Mouse (Mus musculus) lung, postnatal 0 days (tissue): ENCODE measurements around the gene H2al1h. TPM values are rescaled to one million over a fixed set of nuclear protein-coding genes. Genes with fewer than 3 reads are reported as not detected.
A peak's percentile ranks its signal among the peaks of the same experiment; 100 is the strongest.
"Not testable (repeated sequence)": the region's sequence is repeated elsewhere in the genome, so short reads cannot be mapped to it uniquely, and the experiment has no call there.

ENCODE experiments used
- ATAC-seq: fragments of 200-750 bp; cut with Nextera tagmentation; 2 replicates; pipeline ENCODE4 v1.8.0; 2017; ENCODE audit warnings: moderate library complexity
- DNase-seq: peaks from one replicate; pipeline ENCODE4 v3.0.0-alpha.2; 2016; ENCODE audit warnings: low spot score
- H3K27ac ChIP-seq: fragments of 300-500 bp; sonication (generic); 2 replicates; pipeline ENCODE4 v1.5.1; 2014; ENCODE audit warnings: antibody characterized with exemption, mild to moderate bottlenecking, low read length, mixed read lengths
- H3K27me3 ChIP-seq: fragments of 300-500 bp; sonication (generic); replicated peaks from 2 replicates; pipeline ENCODE4 v1.6.1; 2014; ENCODE audit warnings: low read length, mixed read lengths; ENCODE audit not compliant: insufficient read depth
- H3K36me3 ChIP-seq: fragments of 300-500 bp; sonication (generic); 2 replicates; pipeline ENCODE4 v1.6.1; 2014; ENCODE audit warnings: low read length, mixed read lengths; ENCODE audit not compliant: insufficient read depth
- H3K4me1 ChIP-seq: fragments of 300-500 bp; sonication (generic); 2 replicates; pipeline ENCODE4 v1.6.1; 2014; ENCODE audit warnings: antibody characterized with exemption, low read depth, low read length, mixed read lengths; ENCODE audit not compliant: insufficient read depth
- H3K4me2 ChIP-seq: fragments of 300-500 bp; sonication (generic); replicated peaks from 2 replicates; pipeline ENCODE4 v1.6.1; 2014; ENCODE audit warnings: low read depth, mild to moderate bottlenecking, low read length, moderate library complexity, mixed read lengths
- H3K4me3 ChIP-seq: fragments of 300-500 bp; sonication (generic); 2 replicates; pipeline ENCODE4 v1.5.1; 2014; ENCODE audit warnings: low read depth, low read length
- H3K9ac ChIP-seq: fragments of 300-500 bp; sonication (generic); replicated peaks from 2 replicates; pipeline ENCODE4 v1.6.1; 2014; ENCODE audit warnings: low read depth, mild to moderate bottlenecking
- H3K9me3 ChIP-seq: fragments of 300-500 bp; sonication (generic); 2 replicates; pipeline ENCODE4 v1.6.1; 2016; ENCODE audit warnings: low read length, mixed read lengths
- CTCF ChIP-seq: IDR thresholded peaks from 2 replicates; pipeline ENCODE4 v1.5.1; 2016; ENCODE audit warnings: antibody characterized with exemption, mild to moderate bottlenecking
- EP300 ChIP-seq: IDR thresholded peaks from 2 replicates; pipeline ENCODE4 v1.6.1; 2016; ENCODE audit warnings: antibody characterized with exemption, mild to moderate bottlenecking, control low read depth
- WGBS: fragments of 180-500 bp; shearing (Covaris S2); extraction: QIAGEN DNeasy Blood & Tissue Kit; methylation state at CpG from one replicate; pipeline ENCODE4 v1.1.7; 2014; 5-methylcytosine and 5-hydroxymethylcytosine counted together
- polyA plus RNA-seq: library from polyadenylated mRNA; unstranded; fragments of >200 nt; fragmentation: Nextera tagmentation; extraction: Ambion mirVana; gene quantifications from 2 replicates; pipeline ENCODE4 v1.2.1, GENCODE M21; 2015

H2al1h gene
- polyA plus RNA-seq = not detected in 2 replicates

DNA sequence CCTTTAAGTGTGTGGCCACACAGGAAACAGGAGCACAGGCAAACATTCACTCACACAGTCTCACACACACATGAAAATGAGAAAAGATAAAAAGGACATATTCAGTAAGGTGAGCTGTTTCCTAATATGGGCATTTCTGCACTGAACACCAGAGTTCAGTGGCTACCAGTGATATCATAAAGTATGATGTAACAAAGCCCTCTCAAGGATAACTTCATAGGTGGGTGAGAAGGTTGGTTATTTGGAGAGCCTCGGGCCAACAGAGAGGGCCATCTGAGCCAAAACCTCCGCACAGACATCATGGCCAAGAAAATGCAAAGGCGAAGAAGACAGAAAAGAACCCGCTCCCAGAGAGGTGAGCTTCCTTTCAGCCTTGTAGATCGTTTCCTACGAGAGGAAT lies at the start of gene H2al1h:
Gene H2al1h, plus strand, starts transcription at position 301 of the 400 bp plus-strand sequence.
- H3K9me3 ChIP-seq, DNase-seq, H3K27ac ChIP-seq, H3K9ac ChIP-seq, H3K4me2 ChIP-seq, H3K4me1 ChIP-seq, H3K27me3 ChIP-seq, ATAC-seq, H3K36me3 ChIP-seq, H3K4me3 ChIP-seq: not testable (repeated sequence)
- no CpG with 5 or more reads among the region's 6 CpGs for WGBS

DNA sequence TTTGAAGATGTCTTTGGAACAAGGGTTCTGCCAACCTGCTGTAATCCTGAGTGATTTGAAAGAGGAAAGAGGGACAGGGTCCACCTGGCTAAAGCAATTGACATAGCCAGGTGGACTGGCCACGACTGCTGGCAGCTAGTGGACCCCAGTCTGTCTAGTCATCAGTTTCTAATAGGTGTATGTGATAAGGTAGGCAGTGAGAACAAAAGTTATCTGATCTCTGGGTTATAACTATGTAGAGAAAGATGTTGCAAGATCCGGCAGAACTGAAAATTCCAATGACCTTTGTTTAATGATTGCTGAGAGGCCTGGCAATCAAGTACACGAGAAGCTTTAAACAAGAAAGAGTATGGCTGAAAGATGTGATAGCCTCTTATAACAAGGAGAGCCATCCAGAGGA lies 48.1 kb upstream of the H2al1h start:
- no peaks in the 10 kb centered on the region for H3K9me3 ChIP-seq
- no peak overlapping the region for H3K4me3 ChIP-seq
- H3K27me3 ChIP-seq = no peaks in the 10 kb centered on the region
- TF ChIP-seq CTCF (no peak), EP300 (no peak)
- H3K9ac ChIP-seq = no peak overlapping the region
- no peak overlapping the region for H3K27ac ChIP-seq
- H3K36me3 ChIP-seq = no peaks in the 10 kb centered on the region
- DNase-seq (no peak), ATAC-seq (no peak)
- no peak overlapping the region for H3K4me2 ChIP-seq
- H3K4me1 ChIP-seq = no peaks in the 10 kb centered on the region
- WGBS = 55% methylated on average over 3 of the region's 3 CpGs

DNA sequence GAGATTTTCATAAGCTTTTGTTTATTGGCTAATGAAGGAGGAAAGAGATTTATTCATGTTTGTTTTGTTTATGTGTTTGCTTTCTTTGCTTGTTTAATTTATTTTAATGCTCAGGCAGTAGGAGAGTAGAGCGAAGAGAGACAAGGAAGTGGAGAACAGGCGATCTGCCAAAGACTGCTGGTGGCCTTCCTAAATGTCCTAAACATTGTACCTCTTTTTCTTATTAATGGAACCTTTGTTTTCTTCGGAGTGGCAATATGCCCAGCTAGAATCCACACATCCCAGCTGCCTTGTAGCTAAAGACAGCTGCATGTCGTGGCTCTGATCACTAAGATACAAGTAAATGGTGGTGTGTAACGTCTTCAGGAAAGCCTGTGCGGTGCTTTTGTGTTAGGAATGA lies 44.2 kb upstream of the H2al1h start:
- TF ChIP-seq CTCF = no peak
- no peak for TF ChIP-seq EP300
- no peak for ATAC-seq
- Histone ChIP-seq H3K27me3 (no peaks in the 10 kb centered on the region), H3K36me3 (no peaks in the 10 kb centered on the region), H3K27ac (no peak overlapping the region), H3K4me3 (no peak overlapping the region), H3K9ac (no peak overlapping the region), H3K4me1 (no peaks in the 10 kb centered on the region), H3K4me2 (no peak overlapping the region), H3K9me3 (no peaks in the 10 kb centered on the region)
- DNase-seq = no peak
- WGBS = 51% methylated on average over 6 of the region's 6 CpGs

DNA sequence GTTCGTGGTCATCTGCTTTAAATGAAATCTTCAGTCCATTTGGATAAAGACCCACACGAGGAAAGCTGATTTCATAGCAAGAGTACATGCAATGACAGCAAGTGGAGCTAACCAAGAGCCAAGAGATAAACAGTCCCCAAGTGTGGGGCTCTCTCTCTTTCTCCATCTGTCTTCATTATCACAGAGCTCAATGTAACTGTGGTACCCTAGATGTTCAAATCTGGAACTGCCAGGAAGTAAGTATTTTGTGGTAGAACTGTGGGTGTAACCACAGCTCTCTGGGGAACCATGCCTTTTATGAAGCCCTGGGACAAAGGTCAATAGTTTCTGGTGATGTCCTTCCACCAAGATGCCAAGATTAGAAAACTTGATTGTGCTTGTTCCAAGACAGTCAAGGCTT lies 40.6 kb upstream of the H2al1h start:
- Histone ChIP-seq H3K27me3 (no peaks in the 10 kb centered on the region), H3K27ac (no peak overlapping the region), H3K9me3 (no peaks in the 10 kb centered on the region), H3K9ac (no peak overlapping the region), H3K4me2 (no peak overlapping the region), H3K4me1 (no peaks in the 10 kb centered on the region), H3K4me3 (no peak overlapping the region), H3K36me3 (no peaks in the 10 kb centered on the region)
- DNase-seq = no peak
- no peak for ATAC-seq
- WGBS = 51% methylated on average over 2 of the region's 2 CpGs
- TF ChIP-seq CTCF = no peak
- no peak for TF ChIP-seq EP300

DNA sequence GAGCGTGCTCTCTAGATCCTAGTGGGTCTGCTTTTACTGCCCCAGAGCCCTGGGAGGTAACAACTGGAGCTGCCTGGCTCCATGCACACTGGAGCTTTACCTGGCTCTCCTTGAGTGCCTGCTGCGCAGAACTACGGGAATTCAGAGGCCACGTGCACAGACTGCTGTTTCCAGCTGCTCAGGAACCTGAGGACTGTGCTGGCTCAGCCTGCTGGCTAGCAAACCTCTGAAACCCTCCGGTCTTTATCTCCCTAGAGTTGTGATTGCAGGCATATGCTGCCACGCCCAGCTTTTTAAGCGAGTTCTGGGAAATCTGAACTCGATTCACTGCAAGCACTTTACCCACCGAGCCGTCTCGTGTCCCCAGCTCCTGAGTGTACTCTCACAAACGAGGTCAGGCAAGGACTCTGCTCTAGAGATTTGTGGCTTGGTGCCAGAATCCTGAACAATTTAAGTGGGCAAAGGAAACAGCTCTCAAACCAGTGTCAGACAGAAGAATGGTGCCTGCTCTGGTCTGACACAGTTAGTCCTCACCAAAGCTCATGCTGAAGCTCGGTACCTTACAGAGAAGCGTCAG lies 32.9 kb upstream of the H2al1h start:
- no peak overlapping the region for H3K4me2 ChIP-seq
- H3K9ac ChIP-seq = no peak overlapping the region
- DNase-seq = peak; percentile 28
- 0 out of 2 replicates have a peak, but pooled peaks have one; percentile 22 for TF ChIP-seq EP300
- no peak for TF ChIP-seq CTCF
- ATAC-seq = peak; percentile 74
- WGBS = 37% methylated on average over 14 of the region's 14 CpGs
- no peaks in the 10 kb centered on the region for H3K4me1 ChIP-seq
- no peaks in the 10 kb centered on the region for H3K9me3 ChIP-seq
- H3K36me3 ChIP-seq = no peaks in the 10 kb centered on the region
- no peak overlapping the region for H3K4me3 ChIP-seq
- H3K27ac ChIP-seq = no peak overlapping the region
- H3K27me3 ChIP-seq = no peaks in the 10 kb centered on the region

DNA sequence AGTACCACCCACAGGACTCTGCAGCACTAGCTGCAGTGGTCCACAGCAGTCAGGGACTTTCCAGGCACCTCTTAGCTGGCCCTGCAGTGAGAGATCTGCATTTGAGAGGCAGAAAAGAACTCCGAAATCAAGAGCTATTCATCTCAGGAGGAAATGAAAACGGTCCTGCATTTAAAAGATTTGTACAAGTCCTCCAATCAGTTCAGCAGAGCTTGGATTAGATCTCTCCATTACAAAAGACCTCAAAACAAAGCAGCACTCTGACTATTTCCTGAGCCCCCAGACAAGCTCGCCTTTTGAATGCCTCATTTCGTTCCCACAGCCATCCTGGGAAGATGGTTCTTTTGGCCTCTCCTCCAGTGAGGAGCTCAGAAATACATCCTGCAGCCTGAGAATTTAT lies 32.0 kb upstream of the H2al1h start:
- no peak for DNase-seq
- Histone ChIP-seq H3K27me3 (no peaks in the 10 kb centered on the region), H3K9ac (no peak overlapping the region), H3K9me3 (no peaks in the 10 kb centered on the region), H3K4me2 (no peak overlapping the region), H3K36me3 (no peaks in the 10 kb centered on the region), H3K4me3 (no peak overlapping the region), H3K4me1 (no peaks in the 10 kb centered on the region), H3K27ac (no peak overlapping the region)
- WGBS = 57% methylated on average over 4 of the region's 4 CpGs
- TF ChIP-seq CTCF (no peak), EP300 (no peak)
- ATAC-seq = no peak

DNA sequence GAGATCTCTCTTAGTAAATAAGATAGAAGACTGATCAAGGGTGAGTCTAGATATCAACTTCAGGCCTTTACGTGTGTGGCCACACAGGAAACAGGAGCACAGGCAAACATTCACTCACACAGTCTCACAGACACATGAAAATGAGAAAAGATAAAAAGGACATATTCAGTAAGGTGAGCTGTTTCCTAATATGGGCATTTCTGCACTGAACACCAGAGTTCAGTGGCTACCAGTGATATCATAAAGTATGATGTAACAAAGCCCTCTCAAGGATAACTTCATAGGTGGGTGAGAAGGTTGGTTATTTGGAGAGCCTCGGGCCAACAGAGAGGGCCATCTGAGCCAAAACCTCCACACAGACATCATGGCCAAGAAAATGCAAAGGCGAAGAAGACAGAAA lies 22.3 kb upstream of the H2al1h start, which contains the start of gene H2al1a:
Gene H2al1a, plus strand, starts transcription at position 301 of the 400 bp plus-strand sequence.
- ATAC-seq, H3K9ac ChIP-seq, H3K27ac ChIP-seq, H3K4me1 ChIP-seq, H3K4me3 ChIP-seq, H3K36me3 ChIP-seq, H3K27me3 ChIP-seq, H3K4me2 ChIP-seq, H3K9me3 ChIP-seq, DNase-seq: not testable (repeated sequence)
- WGBS = no CpG with 5 or more reads among the region's 3 CpGs

DNA sequence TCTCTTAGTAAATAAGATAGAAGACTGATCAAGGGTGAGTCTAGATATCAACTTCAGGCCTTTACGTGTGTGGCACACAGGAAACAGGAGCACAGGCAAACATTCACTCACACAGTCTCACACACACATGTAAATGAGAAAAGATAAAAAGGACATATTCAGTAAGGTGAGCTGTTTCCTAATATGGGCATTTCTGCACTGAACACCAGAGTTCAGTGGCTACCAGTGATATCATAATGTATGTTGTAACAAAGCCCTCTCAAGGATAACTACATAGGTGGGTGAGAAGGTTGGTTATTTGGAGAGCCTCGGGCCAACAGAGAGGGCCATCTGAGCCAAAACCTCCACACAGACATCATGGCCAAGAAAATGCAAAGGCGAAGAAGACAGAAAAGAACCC lies 19.2 kb upstream of the H2al1h start, which contains the start of gene H2al1b:
Gene H2al1b, plus strand, starts transcription at position 301 of the 400 bp plus-strand sequence.
- not testable (repeated sequence) for H3K4me3 ChIP-seq, H3K4me2 ChIP-seq, H3K36me3 ChIP-seq, DNase-seq, H3K9me3 ChIP-seq, H3K27ac ChIP-seq, ATAC-seq, H3K4me1 ChIP-seq, H3K9ac ChIP-seq, H3K27me3 ChIP-seq
- 94% methylated on average over 1 of the region's 3 CpGs for WGBS

DNA sequence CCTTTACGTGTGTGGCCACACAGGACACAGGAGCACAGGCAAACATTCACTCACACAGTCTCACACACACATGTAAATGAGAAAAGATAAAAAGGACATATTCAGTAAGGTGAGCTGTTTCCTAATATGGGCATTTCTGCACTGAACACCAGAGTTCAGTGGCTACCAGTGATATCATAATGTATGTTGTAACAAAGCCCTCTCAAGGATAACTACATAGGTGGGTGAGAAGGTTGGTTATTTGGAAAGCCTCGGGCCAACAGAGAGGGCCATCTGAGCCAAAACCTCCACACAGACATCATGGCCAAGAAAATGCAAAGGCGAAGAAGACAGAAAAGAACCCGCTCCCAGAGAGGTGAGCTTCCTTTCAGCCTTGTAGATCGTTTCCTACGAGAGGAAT lies 15.9 kb upstream of the H2al1h start, which contains the start of gene H2al1c:
Gene H2al1c, plus strand, starts transcription at position 301 of the 400 bp plus-strand sequence.
- H3K4me2 ChIP-seq, H3K27ac ChIP-seq, DNase-seq, ATAC-seq, H3K36me3 ChIP-seq, H3K4me3 ChIP-seq, H3K9me3 ChIP-seq, H3K9ac ChIP-seq, H3K4me1 ChIP-seq, H3K27me3 ChIP-seq: not testable (repeated sequence)
- WGBS = 57% methylated on average over 1 of the region's 6 CpGs
